Mouse (Mus musculus): ENCODE results near the gene Prss27. TPM values are rescaled to one million over a fixed set of nuclear protein-coding genes. Genes with fewer than 3 reads are reported as not detected.

The Prss27 gene
- polyA plus RNA-seq (2011; ENCODE audit: insufficient read depth, insufficient read length, low replicate concordance, missing spikeins), result not detected in 2 replicates

GRCm38 (mm10) chr17:24037844-24038243 lies at the start of gene Prss27:
Gene Prss27, plus strand, starts transcription at chr17:24038144.
- no peaks in the 10 kb centered on the region for H3K4me1 ChIP-seq (ENCODE audit: control insufficient read depth, insufficient read depth, low read length)
- WGBS, result 47% methylated on average over 4 of the region's 4 CpGs
- peak within 1 kb of the TSS; percentile 0 for H3K4me3 ChIP-seq (replicated peaks; ENCODE audit: control insufficient read depth, low read depth, low read length)
- TF ChIP-seq POLR2A (IDR thresholded peaks at IDR 0.05; ENCODE audit: borderline replicate concordance, control insufficient read depth, low read depth, low read length) (no peak), CTCF (IDR thresholded peaks at IDR 0.05; ENCODE audit: control insufficient read depth, insufficient read depth, low read length) (no peak)
- no peak within 1 kb of the TSS for H3K27ac ChIP-seq (ENCODE audit: control insufficient read depth, insufficient read depth, low read depth, low read length, poor library complexity)

GRCm38 (mm10) chr17:23989802-23990201 lies 48.1 kb upstream of the Prss27 start:
- WGBS, result 34% methylated on average over 2 of the region's 2 CpGs
- Histone ChIP-seq H3K27ac (ENCODE audit: control insufficient read depth, insufficient read depth, low read depth, low read length, poor library complexity) (no peak overlapping the region), H3K4me1 (ENCODE audit: control insufficient read depth, insufficient read depth, low read length) (no peaks in the 10 kb centered on the region), H3K4me3 (replicated peaks; ENCODE audit: control insufficient read depth, low read depth, low read length) (no peak overlapping the region)
- TF ChIP-seq POLR2A (IDR thresholded peaks at IDR 0.05; ENCODE audit: borderline replicate concordance, control insufficient read depth, low read depth, low read length) (no peak), CTCF (IDR thresholded peaks at IDR 0.05; ENCODE audit: control insufficient read depth, insufficient read depth, low read length) (no peak)

DNA sequence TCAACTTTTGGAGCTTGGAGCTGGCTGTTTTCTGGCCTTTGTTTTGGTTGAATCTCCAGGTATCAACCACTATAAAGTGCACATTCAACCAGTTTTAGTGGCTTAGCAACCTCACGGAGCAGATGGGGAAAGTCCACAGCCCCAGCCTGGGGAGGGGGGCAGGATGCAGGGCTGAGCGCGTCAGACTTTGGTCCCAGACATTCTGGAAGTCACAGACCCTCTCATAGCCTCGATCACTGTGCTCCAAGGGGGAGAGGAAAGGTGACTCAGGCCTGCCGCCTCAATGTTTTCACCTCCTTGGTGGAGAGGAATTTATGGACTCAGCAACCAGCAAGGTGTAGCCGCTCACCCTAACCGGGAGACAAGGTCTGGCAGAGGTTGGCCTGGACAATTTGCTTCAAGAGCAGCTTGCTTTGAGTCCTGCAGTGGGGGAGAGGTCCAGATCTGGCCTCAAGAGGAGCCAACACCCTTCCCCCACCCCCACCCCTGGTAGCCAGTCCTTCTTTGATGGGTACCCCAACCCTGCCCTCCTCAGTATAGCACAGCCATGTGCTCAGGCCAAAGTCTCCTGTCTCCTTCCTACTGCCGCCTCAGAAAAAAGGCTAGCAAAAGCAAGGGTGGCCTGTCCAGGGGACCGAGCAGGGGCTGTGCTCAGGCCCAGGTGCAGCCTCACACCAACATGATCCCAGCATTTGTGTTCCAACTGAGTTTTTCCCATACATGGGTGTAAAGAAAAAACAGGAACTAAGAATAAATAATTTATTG lies 45.0 kb upstream of the Prss27 start:
- no peak for TF ChIP-seq CTCF (IDR thresholded peaks at IDR 0.05; ENCODE audit: control insufficient read depth, insufficient read depth, low read length)

DNA sequence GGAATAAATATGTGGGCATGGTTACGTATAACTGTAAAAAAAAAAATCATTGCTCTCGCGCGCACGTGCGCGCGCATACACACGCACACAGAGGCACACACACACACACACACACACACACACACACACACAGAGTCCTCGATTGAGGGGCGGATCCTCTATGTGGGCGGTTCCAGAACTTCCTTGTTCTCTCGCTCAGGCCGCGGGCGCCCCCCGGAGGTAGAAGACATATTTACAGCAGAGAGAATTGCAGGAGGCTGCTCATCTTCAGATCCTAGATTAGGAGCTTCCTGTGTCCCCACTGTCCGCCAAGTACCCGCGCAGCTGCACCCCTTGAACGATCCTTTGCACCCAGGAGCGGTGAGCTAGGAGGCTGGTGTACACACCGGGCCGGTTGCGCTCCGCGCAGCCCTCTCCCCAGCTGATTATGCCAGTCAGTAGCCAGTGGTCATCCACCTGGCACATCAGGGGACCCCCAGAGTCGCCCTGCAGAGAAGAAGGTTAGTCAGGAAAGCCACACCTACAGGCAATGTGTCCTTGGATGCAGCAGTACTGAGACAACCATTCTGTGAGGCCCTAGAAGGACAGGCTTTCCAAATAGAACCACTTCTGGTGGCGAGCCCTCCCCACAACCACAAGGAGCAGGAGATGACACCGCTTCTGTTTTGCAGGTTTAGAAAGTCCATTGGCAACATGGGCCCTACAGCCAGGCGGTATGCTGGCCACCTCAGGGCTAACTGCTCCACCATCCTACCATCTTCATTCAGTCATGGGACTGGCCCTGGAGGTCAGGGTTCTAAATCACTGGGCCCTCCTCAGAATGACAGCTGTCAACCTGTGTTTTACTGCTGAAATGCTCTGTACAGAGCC lies 44.1 kb upstream of the Prss27 start:
- Histone ChIP-seq H3K27ac (ENCODE audit: control insufficient read depth, insufficient read depth, low read depth, low read length, poor library complexity) (no peak overlapping the region), H3K4me3 (replicated peaks; ENCODE audit: control insufficient read depth, low read depth, low read length) (no peak overlapping the region), H3K4me1 (ENCODE audit: control insufficient read depth, insufficient read depth, low read length) (no peaks in the 10 kb centered on the region)
- TF ChIP-seq CTCF (IDR thresholded peaks at IDR 0.05; ENCODE audit: control insufficient read depth, insufficient read depth, low read length) (peak; percentile 51), POLR2A (IDR thresholded peaks at IDR 0.05; ENCODE audit: borderline replicate concordance, control insufficient read depth, low read depth, low read length) (no peak; the same call in 1 of the 2 replicates)
- WGBS, result 11% methylated on average over 31 of the region's 31 CpGs

More for the DNA sequence above, 45.0 kb upstream of the Prss27 start:
- H3K27ac ChIP-seq (ENCODE audit: control insufficient read depth, insufficient read depth, low read depth, low read length, poor library complexity), result no peak overlapping the region
- H3K4me1 ChIP-seq (ENCODE audit: control insufficient read depth, insufficient read depth, low read length), result no peaks in the 10 kb centered on the region
- no peak overlapping the region for H3K4me3 ChIP-seq (replicated peaks; ENCODE audit: control insufficient read depth, low read depth, low read length)
- 72% methylated on average over 9 of the region's 9 CpGs for WGBS

DNA sequence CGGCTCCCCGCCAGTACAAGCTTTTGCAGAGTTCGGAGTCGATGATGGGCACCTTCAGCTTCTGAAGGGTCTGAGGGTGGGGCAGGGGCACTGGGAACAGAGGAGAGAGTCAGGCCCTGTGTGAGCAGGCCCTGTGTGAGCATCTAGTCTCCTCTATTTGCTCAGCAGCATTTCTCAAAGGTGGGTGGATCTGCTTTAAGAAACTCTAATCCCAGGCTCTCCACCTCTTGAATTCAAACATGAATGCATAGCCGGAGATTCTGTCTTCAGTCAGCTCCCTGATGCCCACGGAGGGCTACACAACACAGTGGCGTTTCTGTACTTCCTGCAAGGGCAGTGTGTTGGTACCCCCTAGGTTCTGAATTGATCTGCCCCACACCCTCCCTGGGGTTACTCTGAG lies 43.3 kb upstream of the Prss27 start:
- no peaks in the 10 kb centered on the region for H3K4me1 ChIP-seq (ENCODE audit: control insufficient read depth, insufficient read depth, low read length)
- TF ChIP-seq CTCF (IDR thresholded peaks at IDR 0.05; ENCODE audit: control insufficient read depth, insufficient read depth, low read length) (no peak), POLR2A (IDR thresholded peaks at IDR 0.05; ENCODE audit: borderline replicate concordance, control insufficient read depth, low read depth, low read length) (no peak)
- no peak overlapping the region for H3K27ac ChIP-seq (ENCODE audit: control insufficient read depth, insufficient read depth, low read depth, low read length, poor library complexity)
- H3K4me3 ChIP-seq (replicated peaks; ENCODE audit: control insufficient read depth, low read depth, low read length), result no peak overlapping the region
- 74% methylated on average over 7 of the region's 7 CpGs for WGBS

DNA sequence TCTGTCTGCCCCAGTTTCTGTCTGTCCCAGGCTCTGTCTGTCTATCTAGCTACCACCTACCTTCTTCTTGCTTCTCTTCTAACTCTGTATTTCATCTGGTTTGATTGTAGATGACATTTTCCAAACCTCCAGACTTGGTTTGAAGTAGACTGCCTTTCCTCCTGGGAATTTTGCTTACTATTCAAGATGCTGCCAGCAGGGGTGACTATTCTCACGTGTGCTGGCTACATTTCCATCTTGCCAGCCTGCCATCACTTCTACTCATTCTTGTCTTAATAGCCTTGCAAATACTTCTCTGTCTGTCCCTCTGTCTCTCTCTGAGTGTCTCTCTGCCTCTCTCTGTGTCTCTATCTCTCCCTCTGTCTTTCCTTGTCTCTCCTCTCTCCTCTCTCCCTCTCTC lies 42.5 kb upstream of the Prss27 start:
- H3K4me3 ChIP-seq (replicated peaks; ENCODE audit: control insufficient read depth, low read depth, low read length), result no peak overlapping the region
- H3K27ac ChIP-seq (ENCODE audit: control insufficient read depth, insufficient read depth, low read depth, low read length, poor library complexity), result no peak overlapping the region
- no peak for TF ChIP-seq CTCF (IDR thresholded peaks at IDR 0.05; ENCODE audit: control insufficient read depth, insufficient read depth, low read length)
- TF ChIP-seq POLR2A (IDR thresholded peaks at IDR 0.05; ENCODE audit: borderline replicate concordance, control insufficient read depth, low read depth, low read length), result no peak
- H3K4me1 ChIP-seq (ENCODE audit: control insufficient read depth, insufficient read depth, low read length), result no peaks in the 10 kb centered on the region
- WGBS, result 47% methylated on average over 1 of the region's 1 CpGs

DNA sequence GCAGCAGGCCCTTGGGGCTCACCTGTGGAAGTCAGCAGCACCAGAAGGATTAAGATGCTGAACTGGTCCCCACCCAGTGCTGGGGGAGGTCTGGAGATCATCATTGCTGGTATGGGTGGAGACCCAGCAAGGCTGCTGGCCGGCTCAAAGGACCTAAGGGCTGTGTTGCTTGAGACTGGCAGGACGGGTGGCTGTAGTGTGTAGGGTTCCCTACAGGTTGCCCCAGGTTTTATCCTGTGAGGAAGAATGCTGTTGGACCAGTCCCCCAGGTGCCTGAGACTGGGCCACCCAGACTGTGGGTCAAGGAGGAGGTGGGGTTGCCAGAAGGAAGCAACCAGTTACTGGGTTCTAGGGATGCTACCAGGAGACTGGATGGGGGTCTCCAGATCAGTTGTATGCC lies 40.0 kb upstream of the Prss27 start, which contains the start of gene Prss22:
Gene Prss22, minus strand, starts transcription at position 200 of the 400 bp plus-strand sequence.
- 61% methylated on average over 2 of the region's 2 CpGs for WGBS
- no peak within 1 kb of the TSS for H3K27ac ChIP-seq (ENCODE audit: control insufficient read depth, insufficient read depth, low read depth, low read length, poor library complexity)
- no peaks in the 10 kb centered on the region for H3K4me1 ChIP-seq (ENCODE audit: control insufficient read depth, insufficient read depth, low read length)
- TF ChIP-seq CTCF (IDR thresholded peaks at IDR 0.05; ENCODE audit: control insufficient read depth, insufficient read depth, low read length), result no peak
- TF ChIP-seq POLR2A (IDR thresholded peaks at IDR 0.05; ENCODE audit: borderline replicate concordance, control insufficient read depth, low read depth, low read length), result no peak
- H3K4me3 ChIP-seq (replicated peaks; ENCODE audit: control insufficient read depth, low read depth, low read length), result no peak within 1 kb of the TSS

- no peak overlapping the region for H3K27ac ChIP-seq (ENCODE audit: control insufficient read depth, insufficient read depth, low read depth, low read length, poor library complexity)
- no peaks in the 10 kb centered on the region for H3K4me1 ChIP-seq (ENCODE audit: control insufficient read depth, insufficient read depth, low read length)
- TF ChIP-seq POLR2A (IDR thresholded peaks at IDR 0.05; ENCODE audit: borderline replicate concordance, control insufficient read depth, low read depth, low read length) (no peak), CTCF (IDR thresholded peaks at IDR 0.05; ENCODE audit: control insufficient read depth, insufficient read depth, low read length) (no peak)
- H3K4me3 ChIP-seq (replicated peaks; ENCODE audit: control insufficient read depth, low read depth, low read length), result no peak overlapping the region
- WGBS, result 41% methylated on average over 6 of the region's 6 CpGs
Measured at GRCm38 (mm10) chr17:23998383-23998782, 39.6 kb upstream of the Prss27 start.

Measured in bone marrow, adult 2 months (tissue).